Mouse (Mus musculus) thymus, postnatal 25 days (tissue): Measurements from ENCODE around the gene Mylk.

Source experiments
- DNase-seq: peaks from one replicate; pipeline ENCODE4 v3.0.0; 2022

Gene Mylk

DNA sequence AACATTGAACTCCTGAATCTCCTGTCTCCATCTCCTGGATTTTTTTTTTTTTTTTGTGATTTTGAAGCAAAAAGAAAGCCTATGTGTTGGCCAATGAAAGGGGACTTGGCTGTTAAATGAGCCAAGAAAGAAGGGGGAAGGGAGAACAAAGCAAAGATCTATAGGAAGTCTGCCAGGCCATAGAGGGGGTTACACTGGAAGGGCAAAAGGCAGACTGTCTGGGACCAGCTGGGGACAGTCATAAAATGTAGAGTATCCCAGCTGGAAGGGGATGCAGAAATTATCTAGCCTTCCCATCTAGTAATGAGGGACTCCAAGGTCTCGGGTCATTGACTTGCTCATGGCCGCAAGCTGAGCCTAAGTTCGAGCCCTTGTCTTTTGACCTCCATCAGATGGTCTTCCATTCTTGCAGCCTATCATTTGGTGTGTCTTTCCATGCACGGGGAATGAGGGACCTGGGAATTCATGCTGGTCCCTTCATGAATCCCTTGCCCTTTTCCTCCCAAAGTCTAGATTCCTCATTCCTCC is 172.4 kb downstream of the Mylk start:
- DNase-seq, result no peak

DNA sequence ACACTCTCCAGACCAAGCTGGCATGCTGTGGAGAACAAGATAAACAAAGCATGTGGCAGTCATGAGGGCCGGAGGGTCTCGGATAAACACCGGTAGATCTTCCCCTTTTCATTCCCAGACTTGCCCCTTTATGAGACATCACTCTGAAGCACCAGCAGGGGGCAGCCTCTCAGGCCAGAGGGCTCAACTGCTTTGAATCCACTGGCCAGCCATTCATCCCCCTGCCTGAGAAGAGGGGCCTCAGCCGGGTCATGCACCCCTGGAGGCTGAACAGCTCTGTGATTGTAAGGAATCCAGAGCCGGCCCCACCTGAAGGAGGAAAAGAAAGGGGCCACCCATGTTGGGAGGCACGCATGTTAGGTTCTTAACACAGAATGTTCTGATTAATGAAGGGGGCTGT is 175.2 kb downstream of the Mylk start:
- peak; percentile 5 for DNase-seq

DNA sequence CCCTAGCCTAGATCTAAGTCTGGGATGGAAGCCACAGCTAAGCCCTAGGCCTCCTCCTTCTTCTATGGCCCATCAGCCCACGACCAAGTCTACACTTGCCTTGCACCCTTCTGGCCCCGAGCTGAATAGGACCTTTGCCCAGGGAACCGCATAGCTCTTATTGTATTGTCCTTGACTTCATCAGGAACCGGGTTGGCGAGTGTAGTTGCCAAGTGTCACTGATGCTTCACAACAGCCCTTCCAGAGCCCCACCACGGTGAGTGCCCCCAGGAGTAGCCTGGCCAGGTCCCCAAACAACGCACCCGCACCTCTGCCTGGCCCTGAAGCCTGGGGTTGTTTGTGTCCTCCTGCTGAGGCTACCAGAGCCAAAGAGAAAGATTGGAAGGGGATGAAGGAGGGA is 175.9 kb downstream of the Mylk start:
- DNase-seq, result no peak

DNA sequence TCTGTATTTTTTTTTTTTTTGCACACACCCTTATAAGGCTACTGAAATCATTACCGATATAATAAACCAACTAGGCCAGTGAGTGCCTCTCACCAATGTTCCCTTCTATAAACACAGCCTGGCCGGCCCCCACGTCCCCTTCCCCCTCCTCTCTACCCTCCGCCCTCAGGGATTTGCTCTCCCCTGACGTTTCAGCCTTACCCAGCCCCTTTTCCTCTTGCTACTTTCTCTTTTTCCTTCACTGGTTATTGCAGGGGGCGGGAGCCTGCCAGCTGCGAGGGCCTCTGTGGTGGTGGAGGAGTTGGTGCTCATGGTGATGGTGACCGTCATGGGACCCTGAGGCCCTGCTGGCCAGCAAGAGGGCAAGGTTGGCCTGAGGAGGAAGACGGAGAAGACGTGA is 176.3 kb downstream of the Mylk start:
- no peak for DNase-seq

DNA sequence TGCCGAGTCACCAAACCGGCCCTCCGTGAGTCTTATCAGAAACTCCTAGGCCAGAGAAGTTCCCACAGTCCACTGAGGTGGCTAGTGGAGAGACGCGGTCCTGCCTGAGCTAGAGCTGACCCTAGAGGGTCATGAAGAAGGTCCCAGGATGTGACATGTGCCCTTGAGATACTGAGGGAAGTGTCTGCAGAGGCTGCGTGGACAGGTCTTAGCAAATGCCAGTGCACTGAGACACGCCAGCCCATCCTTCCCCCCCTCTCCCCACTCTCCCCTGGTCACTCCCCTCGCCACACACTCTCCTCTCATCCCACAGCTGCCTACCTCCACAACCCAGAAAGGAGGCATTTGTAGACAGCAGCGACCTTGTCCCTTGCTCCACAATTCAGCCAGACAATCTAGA is 178.6 kb downstream of the Mylk start:
- DNase-seq, result no peak

DNA sequence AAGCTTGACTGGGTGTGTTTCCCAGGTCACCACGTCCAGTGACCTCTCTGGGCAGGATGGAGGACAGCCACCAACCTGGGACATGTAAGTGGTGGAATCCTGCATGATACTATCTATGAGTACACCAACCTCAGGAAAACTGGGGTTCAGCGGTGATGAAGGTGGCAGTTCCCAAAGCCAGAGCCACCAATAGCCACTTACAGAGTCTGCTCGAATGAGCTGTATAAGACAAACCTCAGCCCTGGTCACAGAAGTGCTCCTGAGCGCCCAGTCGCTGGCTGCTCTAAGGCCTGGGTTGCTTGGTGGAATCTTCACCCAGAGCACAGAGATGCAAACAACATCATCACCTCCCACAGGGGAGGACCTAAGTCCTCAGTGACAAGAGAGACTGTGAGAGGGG is 179.3 kb downstream of the Mylk start:
- DNase-seq, result no peak

DNA sequence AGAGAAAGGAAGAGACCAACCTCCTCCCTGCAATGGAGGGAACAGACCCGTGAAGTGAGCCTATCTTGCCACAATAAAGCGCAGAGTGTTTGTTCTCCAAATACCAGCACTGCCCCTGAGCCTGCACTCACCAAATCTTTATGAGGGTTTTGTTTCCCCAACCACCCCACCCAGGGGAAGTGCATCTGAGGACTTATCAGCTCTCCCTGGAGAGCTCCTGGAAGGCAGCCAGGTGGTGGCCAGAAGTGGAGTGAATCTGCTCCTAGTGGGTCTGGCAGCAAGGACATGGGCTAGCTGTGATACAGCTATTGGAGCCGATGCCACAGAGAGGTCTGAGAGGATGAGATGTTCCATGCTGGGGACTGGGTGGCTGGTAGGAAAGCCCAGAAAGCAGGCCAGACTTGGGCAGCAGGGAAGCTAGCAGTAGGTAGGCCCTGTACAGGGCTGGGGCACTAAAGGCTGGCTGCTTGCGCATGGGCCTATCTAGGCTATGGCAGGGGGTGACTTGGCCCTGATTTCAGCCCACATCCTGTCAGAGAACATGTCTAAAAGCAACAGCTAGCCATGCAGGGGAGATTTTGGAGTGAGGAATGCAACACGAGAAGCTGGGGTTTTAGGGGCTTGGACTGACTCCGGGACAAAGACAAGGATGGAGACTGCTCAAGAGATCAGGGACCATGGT is 180.1 kb downstream of the Mylk start:
- DNase-seq, result no peak

DNA sequence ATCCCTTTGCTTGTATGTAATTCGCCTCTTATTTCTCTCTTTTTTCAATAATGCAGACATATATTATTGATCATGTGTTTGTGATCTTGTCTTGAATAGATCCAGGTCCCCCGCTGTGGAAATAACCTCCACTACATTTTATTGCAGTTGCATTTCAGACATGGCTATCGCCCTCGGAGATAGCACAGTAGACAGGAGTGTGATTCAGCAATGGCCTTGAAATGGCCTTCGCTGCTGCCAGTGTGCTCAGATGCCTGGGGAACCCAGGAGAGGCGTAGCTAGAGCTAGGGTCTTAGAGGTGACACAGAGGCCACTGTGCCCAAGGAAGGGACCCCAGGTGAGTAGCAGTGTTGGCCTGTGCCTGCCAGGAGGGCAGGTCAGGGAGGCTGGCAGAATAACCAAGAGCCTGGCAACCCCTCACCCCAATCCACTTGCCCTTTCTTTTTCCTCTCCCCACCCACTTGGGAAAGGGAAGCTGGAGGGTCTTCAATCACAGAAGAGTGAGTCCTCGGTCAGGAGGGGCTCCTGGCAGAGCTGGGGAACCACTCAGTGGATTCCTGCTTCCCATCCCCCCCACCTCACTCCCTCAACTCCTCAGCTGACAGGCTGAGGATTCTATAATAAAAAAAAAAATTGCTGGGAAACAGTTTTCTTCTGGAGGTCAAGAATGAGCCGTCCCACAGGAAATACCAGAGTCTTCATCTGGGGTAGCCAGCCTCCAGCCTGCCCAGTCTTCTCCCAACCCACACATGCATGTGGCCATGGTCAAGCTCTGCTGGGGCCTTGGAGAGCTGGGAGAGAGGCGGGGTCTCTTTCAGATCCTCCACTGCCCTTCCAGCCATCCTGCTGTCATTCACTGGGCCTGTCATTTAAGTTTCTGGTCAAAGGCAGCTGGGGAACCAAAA is 181.8 kb downstream of the Mylk start:
- DNase-seq, result no peak

DNA sequence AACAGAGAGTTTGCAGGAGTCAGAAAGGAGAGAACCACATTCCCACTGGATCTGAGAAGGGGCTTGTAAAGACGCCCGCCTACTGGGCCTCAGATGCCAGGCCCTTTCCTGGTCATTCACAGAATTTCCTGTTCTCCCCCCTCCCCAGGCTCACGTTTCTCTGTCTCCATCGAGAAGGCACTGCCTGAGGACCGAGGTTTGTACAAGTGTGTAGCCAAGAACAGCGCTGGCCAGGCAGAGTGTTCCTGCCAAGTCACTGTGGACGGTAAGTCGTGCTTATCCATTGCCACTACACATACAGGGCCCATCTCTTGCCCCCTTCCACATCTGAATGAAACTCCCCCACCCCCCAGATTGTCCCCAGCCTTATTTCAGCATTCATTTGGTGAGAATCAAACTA is 184.7 kb downstream of the Mylk start:
- DNase-seq, result no peak

DNA sequence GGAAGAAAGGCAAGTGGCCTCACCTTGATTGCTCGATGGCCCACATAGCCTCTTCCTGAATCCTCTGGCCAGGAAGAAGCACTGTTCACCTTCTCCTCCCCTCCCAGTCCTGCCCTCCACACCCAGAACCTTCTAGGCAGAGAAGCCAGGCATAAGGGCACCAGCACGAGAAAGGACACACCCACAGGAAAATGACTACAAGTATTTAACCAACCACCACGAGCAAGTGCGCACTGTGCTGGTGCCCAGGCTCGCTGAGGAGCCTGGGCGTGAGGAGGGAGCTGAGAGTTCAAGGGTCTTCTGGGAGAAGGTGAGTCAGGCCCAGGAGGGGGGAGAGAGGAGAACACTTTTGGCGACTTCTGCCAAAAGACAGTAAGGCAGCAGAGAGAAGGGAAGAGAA is 185.1 kb downstream of the Mylk start:
- DNase-seq, result no peak

DNA sequence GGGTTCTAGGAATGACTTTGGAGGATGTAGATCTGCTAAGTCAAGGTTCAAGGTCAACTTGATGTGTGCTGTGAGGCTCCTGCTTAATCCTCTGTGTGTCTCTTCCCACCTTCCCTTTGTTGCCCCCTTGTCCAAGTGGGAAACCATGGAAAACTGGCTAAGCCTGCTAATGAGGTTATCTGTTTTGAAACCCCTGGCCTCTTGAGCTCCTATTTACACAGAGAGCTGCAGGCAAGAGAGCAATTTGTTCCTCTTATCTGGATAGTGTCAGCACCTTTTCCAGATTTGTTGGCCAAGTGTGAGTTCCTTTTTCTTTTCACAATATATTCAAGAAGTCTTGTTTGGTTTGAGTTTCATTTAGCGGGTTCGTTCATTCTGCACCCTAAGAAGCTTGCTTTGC is 186.3 kb downstream of the Mylk start:
- DNase-seq, result no peak

DNA sequence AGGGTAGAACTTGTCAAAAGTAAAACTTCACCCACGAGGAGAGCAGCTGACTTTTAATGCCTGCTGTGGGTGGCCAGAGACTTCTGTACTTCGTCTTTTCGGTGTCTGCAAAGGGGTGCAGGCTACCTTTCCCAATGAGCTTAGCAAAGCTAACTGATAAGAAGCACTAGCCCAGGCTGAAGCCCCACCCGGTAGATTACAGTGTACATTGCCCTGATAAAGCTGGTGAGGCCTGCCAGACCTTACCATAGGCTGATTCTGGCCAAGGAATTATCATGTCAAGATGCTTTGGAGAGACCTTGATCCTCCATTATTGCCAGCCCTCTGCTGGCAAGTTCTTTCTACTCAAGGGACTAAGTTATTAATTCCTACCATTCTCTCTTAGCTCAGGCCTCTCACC is 188.2 kb downstream of the Mylk start:
- no peak for DNase-seq

DNA sequence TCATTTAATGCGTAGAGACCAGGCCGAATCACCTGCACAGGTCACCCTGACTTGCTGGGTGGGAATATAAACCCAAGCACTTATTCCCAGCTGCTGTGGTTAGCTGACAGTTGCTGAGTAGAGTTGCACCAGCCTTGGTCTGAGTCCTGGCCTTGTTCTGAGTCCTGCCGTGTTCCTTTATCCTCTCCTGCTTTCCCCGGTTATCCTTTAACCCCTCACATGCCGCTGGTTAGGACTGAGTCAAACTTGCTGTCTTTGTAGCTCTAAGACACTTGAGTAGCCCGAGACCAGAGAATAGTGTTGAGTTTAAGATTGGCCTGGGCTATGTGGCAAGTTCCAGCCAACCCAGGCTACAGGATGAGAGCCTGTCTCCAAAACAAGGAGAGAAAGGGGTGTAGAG is 189.5 kb downstream of the Mylk start:
- DNase-seq, result no peak

DNA sequence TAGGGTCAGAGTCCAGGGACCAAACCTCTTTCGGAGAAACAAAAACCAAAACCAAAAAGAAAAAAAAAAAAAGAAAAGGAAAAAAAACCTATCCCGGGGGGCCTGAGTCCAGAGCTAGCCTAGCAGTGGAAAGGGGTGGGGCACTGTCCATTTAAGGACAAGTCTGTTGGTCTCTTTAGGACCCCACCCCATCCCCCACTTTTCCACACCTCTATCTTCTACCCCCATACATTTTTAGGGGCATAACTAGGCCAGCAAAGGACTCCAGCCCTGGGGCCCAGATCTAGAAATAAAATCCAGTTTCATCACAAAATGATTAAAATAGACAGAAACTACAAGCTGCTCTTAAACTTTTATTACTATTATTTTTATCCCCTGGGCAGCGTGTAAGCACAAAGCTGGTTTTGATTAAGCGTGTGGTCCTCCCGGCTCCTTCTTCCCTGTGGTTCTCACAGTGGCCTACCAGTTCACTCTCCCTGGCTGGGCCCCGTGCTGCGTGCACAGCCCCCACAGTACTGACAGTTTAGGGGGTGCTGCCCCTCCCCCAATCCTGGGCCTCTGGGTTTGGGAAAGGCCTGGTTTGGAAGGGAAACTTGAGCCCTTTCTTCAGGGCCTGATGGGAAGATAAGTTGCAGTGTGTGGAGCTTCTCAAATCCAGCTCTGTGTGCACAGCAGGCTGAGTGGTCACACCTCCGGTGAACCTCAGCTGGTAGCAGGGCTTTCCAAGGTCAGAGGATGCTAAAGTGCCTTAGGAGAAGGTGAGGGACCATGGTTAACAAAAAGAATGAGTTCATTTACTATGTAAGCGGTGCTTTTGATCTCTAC is 190.7 kb downstream of the Mylk start:
- DNase-seq, result no peak

DNA sequence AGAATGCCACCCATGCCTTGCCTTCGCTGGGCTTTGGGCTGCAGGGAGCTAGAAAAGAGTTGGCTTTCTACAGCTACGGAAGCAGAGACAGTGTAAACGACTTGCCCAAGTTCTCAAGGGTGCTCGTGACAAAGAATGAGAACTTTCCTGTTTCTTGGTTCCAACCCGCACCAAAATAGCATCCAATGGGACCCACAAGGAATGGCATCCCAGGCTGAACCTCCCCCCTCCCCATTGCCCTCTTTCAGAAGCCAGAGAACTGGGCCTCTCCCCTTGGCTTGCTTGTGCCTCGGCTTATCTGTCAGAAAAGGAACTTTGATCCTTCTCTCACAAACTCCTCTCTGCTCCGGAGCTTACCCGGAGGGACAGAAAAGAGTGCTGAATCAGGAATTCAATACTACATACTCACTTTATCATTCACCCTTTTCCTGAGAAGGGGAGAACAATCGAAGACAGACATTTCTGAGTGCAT is 191.4 kb downstream of the Mylk start:
- DNase-seq, result no peak

DNA sequence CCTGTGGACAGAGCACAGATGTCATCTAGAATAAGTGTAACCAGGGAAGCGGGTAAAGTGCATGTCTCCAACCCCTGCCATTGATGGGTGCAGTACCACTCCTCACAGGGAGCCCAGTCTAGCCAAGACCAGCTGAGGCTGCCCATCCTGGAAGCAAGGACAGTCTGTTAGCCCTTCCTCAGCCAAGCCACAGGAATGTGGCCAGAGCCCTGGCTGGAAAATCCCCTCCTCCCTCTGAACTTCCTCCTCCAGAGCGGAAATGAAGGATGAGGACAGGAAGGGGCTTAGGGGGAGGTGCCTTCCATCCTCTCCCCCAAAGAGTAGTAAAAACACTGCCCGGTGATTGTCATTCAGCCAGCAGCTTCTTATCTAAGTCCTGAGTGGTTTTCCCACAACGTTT is 192.6 kb downstream of the Mylk start:
- DNase-seq, result no peak

DNA sequence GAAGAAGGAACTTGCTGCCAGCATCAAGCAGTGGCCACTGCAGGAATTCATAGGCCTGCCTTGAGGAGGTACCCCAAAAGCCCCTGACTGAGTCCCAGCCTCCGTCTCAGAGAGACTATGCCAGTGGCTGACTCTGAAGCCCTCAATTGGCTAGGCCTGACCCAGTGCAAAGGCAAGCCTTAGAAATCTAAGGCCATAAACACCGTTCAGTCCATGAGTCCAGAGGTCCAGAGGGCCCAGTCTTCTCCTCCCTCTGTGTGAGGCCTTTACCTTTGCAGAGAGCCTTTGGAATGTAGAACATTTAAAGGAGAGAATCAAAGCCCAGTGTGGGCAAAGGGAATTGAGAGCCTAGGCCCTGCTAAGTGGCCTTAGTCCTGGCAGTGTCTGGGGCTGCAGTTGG is 193.2 kb downstream of the Mylk start:
- no peak for DNase-seq

DNA sequence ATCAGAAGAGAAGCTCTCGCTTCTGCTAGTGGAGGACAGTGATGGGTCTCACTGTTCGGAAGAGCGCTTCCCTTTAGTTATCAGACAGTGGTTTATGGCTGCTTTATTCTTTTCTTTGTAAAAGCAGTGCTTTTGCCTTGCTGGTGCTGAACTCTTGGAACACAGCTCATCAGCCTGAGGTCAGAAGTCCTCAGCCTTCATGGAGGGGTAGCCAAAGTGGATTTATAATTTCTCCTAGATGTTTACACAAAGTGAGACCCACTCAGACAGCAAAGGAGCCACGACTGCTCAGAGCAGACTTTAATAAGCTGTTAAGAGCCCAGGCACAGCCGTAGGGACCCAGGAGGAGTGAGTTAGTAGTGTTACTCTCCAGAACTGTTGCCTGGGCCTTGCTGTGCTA is 194.9 kb downstream of the Mylk start:
- DNase-seq, result no peak

DNA sequence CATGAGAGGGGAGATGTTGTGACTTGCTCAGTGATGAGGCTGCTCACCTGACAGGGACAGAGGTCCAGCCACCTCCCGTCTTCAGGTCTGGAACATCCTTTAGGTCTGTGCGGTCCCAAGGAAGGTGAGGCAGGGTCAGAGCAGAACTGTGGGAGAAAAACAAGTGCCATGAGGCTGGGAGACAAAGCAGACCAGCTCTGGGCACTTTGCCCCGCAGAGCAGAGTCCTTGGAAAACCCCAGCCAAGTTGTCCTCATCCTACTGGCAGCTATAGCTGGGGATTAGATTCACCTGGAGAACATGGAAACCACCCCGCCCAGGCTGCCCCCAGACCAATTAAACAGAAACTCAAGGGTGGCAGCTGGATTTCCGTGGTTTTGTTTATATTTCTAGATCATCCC is 195.4 kb downstream of the Mylk start:
- no peak for DNase-seq

DNA sequence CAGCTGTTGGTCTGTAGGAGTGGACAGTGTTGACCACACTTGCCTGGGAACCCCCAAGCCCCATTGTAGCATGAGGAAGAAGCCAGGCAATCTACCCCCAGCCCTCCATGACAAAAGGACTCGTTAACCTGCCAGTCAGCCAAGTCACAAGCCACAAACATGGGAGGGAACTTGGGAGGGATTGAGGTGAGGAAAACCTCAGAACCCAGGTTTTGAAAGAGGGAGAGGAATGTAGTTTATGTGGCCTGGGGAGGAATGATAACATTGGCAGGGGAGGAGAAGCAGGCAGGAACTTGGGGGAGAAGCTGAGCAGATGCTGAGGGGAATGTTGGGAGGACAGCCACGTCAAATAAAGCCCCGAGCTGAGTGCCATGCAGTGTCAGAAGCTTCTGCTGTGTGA is 196.9 kb downstream of the Mylk start:
- no peak for DNase-seq

DNA sequence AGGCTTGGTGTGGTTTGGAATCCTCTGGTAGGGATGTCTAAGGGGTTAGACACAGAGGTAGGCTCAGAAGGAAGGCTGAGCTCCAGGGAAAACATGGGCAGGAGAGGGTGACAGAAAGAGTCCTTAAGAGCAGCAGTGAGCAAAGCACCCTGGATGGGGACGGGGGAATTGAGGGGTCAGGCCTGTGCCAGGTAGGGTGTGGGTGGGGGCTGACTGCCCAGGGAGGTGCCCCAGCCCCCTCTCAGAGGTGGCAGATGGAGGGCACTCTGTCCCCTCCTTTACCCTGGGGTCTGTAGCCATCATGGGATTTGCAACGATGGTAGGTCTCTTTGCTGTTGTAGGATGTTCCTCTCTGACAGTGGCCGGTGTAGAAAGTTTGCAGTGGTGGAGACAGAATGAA is 201.3 kb downstream of the Mylk start:
- no peak for DNase-seq

DNA sequence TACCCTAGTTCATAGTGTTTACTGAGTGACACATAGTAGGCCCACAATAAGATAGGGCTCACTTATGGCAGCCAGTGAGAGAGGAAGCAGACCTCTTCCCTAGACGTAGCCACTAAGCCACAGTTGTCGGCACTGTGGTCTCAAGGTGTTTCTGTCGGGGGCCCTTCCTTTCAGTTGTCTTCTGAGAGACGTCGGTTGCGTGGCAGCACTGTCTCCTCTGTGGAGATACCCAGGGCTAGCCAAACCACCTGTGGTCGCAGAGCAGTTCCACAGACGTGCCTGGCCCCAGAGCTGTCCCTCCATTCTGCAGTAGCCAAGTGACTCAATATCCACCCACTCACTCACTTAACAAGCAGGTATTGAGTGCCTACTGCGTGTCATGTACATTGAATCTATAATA is 205.9 kb downstream of the Mylk start:
- no peak for DNase-seq

DNA sequence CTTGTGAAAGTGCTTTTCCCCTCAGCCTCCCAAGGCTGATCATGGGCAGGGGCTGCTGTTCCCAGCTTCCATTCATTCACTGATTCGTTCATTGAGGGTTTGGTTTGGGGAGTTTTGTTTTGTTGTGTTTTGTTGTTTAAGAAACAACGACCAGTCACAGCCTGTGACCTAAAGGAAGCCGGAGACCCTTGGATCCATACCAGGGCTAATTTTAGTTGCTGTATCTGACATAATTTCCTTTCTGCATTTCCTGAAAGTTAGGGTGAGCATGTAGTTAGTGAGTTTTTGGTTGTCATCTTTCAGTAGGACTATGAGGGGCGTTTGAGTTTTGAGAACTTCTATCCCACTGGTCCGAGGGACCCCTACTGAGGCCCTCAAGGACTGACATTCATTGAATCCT is 207.2 kb downstream of the Mylk start:
- DNase-seq, result no peak
